Mouse (Mus musculus) left cerebral cortex, postnatal 25 days (tissue): ENCODE measurements at regions not wholly inside any gene's neighbourhood (a gene's known extent, or its start where the extent isn't known, plus 50 kb on each side); places are given as distances from the start of the nearest gene placed in this dataset.
"Not testable (repeated sequence)": the region's sequence is repeated elsewhere in the genome, so short reads cannot be mapped to it uniquely, and the experiment has no call there.

Experiments used
- DNase-seq, 2 experiments: peaks; one replicate each; pipeline ENCODE4 v3.0.0; 2022; ENCODE audit warnings: low spot score in 2 of 2, mixed read lengths in 1 of 2
- intact Hi-C: fragments of 180-260 bp; cut with DNase I; formaldehyde crosslinking; loops from one replicate; pipeline ENCODE4 v1.15.1; 2025

- intact Hi-C loops = no loop called here
- DNase-seq = peak in 1 of 2 experiments; percentile 0
Measured at GRCm38 (mm10) chrX:15813771-15814170, 708.9 kb upstream of the Cypt1 start.

- DNase-seq, intact Hi-C loops: not testable (repeated sequence)
Measured at GRCm38 (mm10) chrX:15846119-15846877, 676.4 kb upstream of the Cypt1 start.
